Mouse (Mus musculus): ENCODE data around the gene Slc30a9. TPM values are rescaled to one million over a fixed set of nuclear protein-coding genes. Genes with fewer than 3 reads are reported as not detected.
A peak's percentile ranks its signal among the peaks of the same experiment; 100 is the strongest.

The Slc30a9 gene
- polyA plus RNA-seq, 1 experiment from 2014 or later = 173 TPM

DNA sequence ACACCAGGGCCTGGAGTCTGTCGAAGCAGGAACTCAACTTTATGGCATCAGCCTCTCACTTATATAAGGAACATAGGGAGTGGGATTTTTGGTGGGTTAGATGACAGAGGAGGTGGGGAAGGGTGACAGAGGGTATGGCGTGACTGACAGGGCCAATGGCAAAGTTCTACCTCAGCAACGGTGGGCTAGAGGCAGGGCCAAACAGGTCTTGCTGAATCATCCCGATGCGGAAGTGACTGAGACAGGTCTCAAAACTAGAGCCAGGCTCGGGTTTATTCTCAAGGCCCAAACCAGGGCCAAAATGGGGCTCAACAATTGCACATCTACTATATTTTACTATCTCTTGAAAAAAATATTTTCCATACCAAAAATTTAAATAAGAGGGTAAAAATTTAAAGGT lies 34.1 kb downstream of the Slc30a9 start:
- no peak overlapping the region for H3K27ac ChIP-seq (replicated peaks)
- 94% methylated on average over 6 of the region's 6 CpGs for WGBS
- ATAC-seq (ENCODE audit: low read depth) = no peak
- no peaks in the 10 kb centered on the region for H3K4me1 ChIP-seq (replicated peaks)
- peaks cover 61% of the 10 kb centered on the region for H3K36me3 ChIP-seq
- H3K9me3 ChIP-seq = no peaks in the 10 kb centered on the region
- no peak overlapping the region for H3K4me2 ChIP-seq
- no peaks in the 10 kb centered on the region for H3K27me3 ChIP-seq
- no peak overlapping the region for H3K9ac ChIP-seq
- H3K4me3 ChIP-seq = no peak overlapping the region

DNA sequence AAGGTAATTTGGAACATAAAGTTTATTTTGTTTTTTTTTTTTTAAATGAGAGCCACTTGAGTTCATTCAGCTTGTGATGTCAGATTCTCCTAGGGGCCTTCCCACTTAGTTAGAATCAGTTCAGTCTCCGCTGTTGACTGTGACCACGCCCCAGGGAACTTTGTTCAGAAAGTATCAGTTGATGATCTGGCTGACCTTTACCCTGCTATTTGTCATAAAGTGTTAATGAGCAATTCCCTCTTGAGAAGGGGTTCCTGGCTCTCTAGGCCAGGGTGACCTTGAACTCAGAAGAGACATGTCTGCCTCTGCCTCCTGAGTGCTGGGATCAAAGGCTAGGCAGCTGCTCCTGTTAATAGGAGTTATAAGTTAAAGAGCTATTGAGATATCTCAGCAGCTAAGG lies 40.3 kb downstream of the Slc30a9 start:
- no peak overlapping the region for H3K27ac ChIP-seq (replicated peaks)
- H3K36me3 ChIP-seq = peaks cover 90% of the 10 kb centered on the region
- ATAC-seq (ENCODE audit: low read depth) = no peak
- H3K4me3 ChIP-seq = no peak overlapping the region
- 89% methylated on average over 2 of the region's 2 CpGs for WGBS
- no peaks in the 10 kb centered on the region for H3K4me1 ChIP-seq (replicated peaks)
- no peaks in the 10 kb centered on the region for H3K9me3 ChIP-seq
- H3K27me3 ChIP-seq = no peaks in the 10 kb centered on the region
- no peak overlapping the region for H3K9ac ChIP-seq
- no peak overlapping the region for H3K4me2 ChIP-seq

- Histone ChIP-seq H3K4me2 (no peak overlapping the region), H3K4me3 (no peak overlapping the region), H3K27ac (replicated peaks) (no peak overlapping the region), H3K27me3 (no peaks in the 10 kb centered on the region), H3K4me1 (replicated peaks) (no peaks in the 10 kb centered on the region), H3K36me3 (peaks cover 88% of the 10 kb centered on the region), H3K9me3 (no peaks in the 10 kb centered on the region), H3K9ac (no peak overlapping the region)
- WGBS = 82% methylated on average over 10 of the region's 10 CpGs
- ATAC-seq (ENCODE audit: low read depth) = no peak
Observed at GRCm38 (mm10) chr5:67348949-67349348, 42.2 kb downstream of the Slc30a9 start.

DNA sequence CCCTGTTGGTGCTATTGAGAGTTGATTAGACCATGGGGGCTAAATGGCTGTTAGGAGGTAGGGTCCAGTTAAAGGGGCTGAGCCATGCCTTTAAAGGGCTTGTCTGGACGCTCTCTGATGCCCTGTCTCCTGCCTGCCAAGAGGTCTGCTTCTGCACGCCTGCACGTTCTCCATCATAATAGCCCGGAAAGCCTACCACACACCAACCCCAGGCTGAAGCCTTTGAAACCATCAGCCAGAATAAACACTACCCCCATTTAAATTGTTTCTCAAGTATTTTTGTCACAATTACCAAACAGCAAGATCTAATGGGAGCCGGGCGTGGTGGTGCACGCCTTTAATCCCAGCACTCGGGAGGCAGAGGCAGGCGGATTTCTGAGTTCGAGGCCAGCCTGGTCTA lies 55.6 kb downstream of the Slc30a9 start:
- H3K4me1 ChIP-seq (replicated peaks) = no peaks in the 10 kb centered on the region
- no peaks in the 10 kb centered on the region for H3K9me3 ChIP-seq
- no peak overlapping the region for H3K9ac ChIP-seq
- no peak overlapping the region for H3K27ac ChIP-seq (replicated peaks)
- no peak for ATAC-seq (ENCODE audit: low read depth)
- H3K4me2 ChIP-seq = no peak overlapping the region
- no peaks in the 10 kb centered on the region for H3K36me3 ChIP-seq
- H3K4me3 ChIP-seq = no peak overlapping the region
- no peaks in the 10 kb centered on the region for H3K27me3 ChIP-seq
- 93% methylated on average over 10 of the region's 10 CpGs for WGBS

- H3K4me2 ChIP-seq = no peak overlapping the region
- no peak overlapping the region for H3K27ac ChIP-seq (replicated peaks)
- no peak overlapping the region for H3K9ac ChIP-seq
- H3K36me3 ChIP-seq = no peaks in the 10 kb centered on the region
- H3K4me3 ChIP-seq = no peak overlapping the region
- no peak for ATAC-seq (ENCODE audit: low read depth)
- 81% methylated on average over 2 of the region's 2 CpGs for WGBS
- H3K9me3 ChIP-seq = no peaks in the 10 kb centered on the region
- H3K27me3 ChIP-seq = no peaks in the 10 kb centered on the region
- H3K4me1 ChIP-seq (replicated peaks) = no peaks in the 10 kb centered on the region
Observed at GRCm38 (mm10) chr5:67362931-67363330, 56.2 kb downstream of the Slc30a9 start.

- 76% methylated on average over 8 of the region's 8 CpGs for WGBS
- H3K36me3 ChIP-seq = no peaks in the 10 kb centered on the region
- no peak overlapping the region for H3K4me2 ChIP-seq
Observed at GRCm38 (mm10) chr5:67377044-67377621, 70.4 kb downstream of the Slc30a9 start.

DNA sequence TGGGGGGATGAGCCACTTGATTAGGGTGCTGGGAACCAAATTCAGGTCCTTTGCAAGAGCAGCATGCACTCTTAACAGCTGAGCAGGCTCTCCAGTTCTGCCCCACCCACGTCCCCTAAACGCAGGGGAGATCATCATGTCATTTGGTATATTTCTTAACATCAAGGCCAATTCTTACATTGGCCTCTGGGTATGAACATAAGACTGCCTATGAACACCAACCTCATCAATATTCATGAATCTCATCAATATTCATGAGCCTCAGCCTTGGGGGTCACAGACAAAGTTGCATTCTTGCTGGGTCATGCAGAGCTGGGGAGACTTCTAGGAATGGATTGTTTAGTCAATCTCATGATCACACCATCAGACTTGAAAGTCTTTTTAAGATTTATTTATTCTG lies 74.9 kb downstream of the Slc30a9 start:
- ATAC-seq (ENCODE audit: low read depth) = no peak
- H3K4me3 ChIP-seq = no peak overlapping the region
- H3K36me3 ChIP-seq = no peaks in the 10 kb centered on the region
- H3K9ac ChIP-seq = no peak overlapping the region
- H3K9me3 ChIP-seq = no peaks in the 10 kb centered on the region
- no peak overlapping the region for H3K4me2 ChIP-seq
- H3K4me1 ChIP-seq (replicated peaks) = no peaks in the 10 kb centered on the region
- H3K27ac ChIP-seq (replicated peaks) = no peak overlapping the region
- 64% methylated on average over 2 of the region's 2 CpGs for WGBS
- no peaks in the 10 kb centered on the region for H3K27me3 ChIP-seq

More at GRCm38 (mm10) chr5:67377044-67377621, 70.4 kb downstream of the Slc30a9 start:
- no peak for ATAC-seq (ENCODE audit: low read depth)
- Histone ChIP-seq H3K27ac (replicated peaks) (no peak overlapping the region), H3K9me3 (no peaks in the 10 kb centered on the region), H3K9ac (no peak overlapping the region), H3K27me3 (no peaks in the 10 kb centered on the region), H3K4me3 (no peak overlapping the region), H3K4me1 (replicated peaks) (no peaks in the 10 kb centered on the region)

- WGBS = 92% methylated on average over 7 of the region's 7 CpGs
- H3K27ac ChIP-seq (replicated peaks) = no peak overlapping the region
- ATAC-seq (ENCODE audit: low read depth) = no peak
Observed at GRCm38 (mm10) chr5:67382556-67382955, 75.8 kb downstream of the Slc30a9 start.

DNA sequence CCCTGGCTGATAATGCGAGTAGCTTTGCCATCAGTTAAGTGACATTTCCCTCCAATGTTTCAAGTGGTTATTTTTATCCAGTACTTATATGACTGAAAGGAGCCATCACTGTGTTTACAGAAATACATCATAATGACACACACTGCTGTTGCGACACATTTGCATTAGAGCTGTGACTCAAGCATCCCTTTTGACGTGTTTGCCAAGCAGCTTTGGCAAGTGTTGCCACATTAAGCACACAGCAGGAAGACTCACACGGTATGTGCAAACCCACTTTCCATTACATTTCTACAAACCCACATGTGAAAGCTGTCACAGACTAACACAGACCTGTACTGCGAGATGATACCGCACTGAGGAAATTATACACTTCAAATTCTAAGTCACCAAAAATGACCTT lies 87.2 kb downstream of the Slc30a9 start:
- Histone ChIP-seq H3K4me2 (no peak overlapping the region), H3K36me3 (peaks cover 26% of the 10 kb centered on the region), H3K4me1 (replicated peaks) (no peaks in the 10 kb centered on the region), H3K27ac (replicated peaks) (no peak overlapping the region), H3K9me3 (no peaks in the 10 kb centered on the region), H3K9ac (no peak overlapping the region), H3K27me3 (no peaks in the 10 kb centered on the region), H3K4me3 (no peak overlapping the region)
- 81% methylated on average over 6 of the region's 6 CpGs for WGBS
- no peak for ATAC-seq (ENCODE audit: low read depth)

More at GRCm38 (mm10) chr5:67382556-67382955, 75.8 kb downstream of the Slc30a9 start:
- Histone ChIP-seq H3K4me2 (no peak overlapping the region), H3K4me3 (no peak overlapping the region), H3K27me3 (no peaks in the 10 kb centered on the region), H3K4me1 (replicated peaks) (no peaks in the 10 kb centered on the region), H3K36me3 (no peaks in the 10 kb centered on the region), H3K9ac (no peak overlapping the region), H3K9me3 (no peaks in the 10 kb centered on the region)

GRCm38 (mm10) chr5:67395211-67395851 lies 88.6 kb downstream of the Slc30a9 start:
- ATAC-seq (ENCODE audit: low read depth) = no peak
- WGBS = 91% methylated on average over 11 of the region's 11 CpGs
- H3K9me3 ChIP-seq = no peaks in the 10 kb centered on the region
- H3K27me3 ChIP-seq = no peaks in the 10 kb centered on the region
- peaks cover 8% of the 10 kb centered on the region for H3K4me1 ChIP-seq (replicated peaks)
- H3K36me3 ChIP-seq = peaks cover 30% of the 10 kb centered on the region
- no peak overlapping the region for H3K4me2 ChIP-seq
- H3K4me3 ChIP-seq = no peak overlapping the region
- H3K9ac ChIP-seq = no peak overlapping the region
- no peak overlapping the region for H3K27ac ChIP-seq (replicated peaks)

- Histone ChIP-seq H3K4me2 (no peak overlapping the region), H3K4me1 (replicated peaks) (peaks cover 24% of the 10 kb centered on the region), H3K9me3 (no peaks in the 10 kb centered on the region), H3K36me3 (peaks cover 30% of the 10 kb centered on the region), H3K27ac (replicated peaks) (no peak overlapping the region), H3K27me3 (no peaks in the 10 kb centered on the region), H3K9ac (no peak overlapping the region), H3K4me3 (no peak overlapping the region)
- 85% methylated on average over 14 of the region's 14 CpGs for WGBS
- no peak for ATAC-seq (ENCODE audit: low read depth)
Observed at GRCm38 (mm10) chr5:67397186-67397585, 90.4 kb downstream of the Slc30a9 start.

DNA sequence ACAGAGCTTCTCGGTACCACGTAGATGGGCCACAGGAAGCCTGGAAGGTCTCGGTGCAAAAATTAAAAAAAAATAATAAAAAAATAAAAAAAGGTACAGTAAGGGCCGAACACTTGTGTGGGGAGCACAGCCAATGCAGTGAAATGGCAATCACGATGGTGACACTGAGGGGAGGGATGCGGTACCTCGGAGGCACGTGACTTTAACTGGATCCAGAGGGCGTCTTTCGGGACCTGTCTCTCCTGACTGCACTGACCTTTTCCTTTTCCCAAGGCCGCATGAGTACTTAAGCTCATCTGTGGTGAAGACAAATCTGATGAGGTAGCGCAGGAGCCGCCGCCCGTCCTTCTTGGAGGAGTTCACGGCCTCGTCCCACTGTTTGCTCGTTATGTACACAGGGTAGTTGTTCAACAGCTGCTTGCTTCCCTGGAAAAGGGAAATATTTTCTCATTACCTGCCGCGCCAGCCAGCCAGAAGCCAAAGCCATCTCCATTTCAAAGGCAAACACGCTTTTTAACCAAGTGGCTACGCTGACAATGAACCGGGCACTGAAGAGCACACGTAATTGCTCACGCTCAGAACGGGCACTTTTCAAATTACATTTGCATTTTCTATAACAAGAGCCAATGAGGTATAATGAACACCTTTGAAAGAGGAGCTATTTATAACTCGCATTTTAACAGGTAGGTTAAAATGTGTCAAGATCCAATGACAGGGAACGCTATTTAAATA lies 93.3 kb downstream of the Slc30a9 start:
- no peak for ATAC-seq (ENCODE audit: low read depth)
- Histone ChIP-seq H3K27ac (replicated peaks) (no peak overlapping the region), H3K36me3 (peaks cover 43% of the 10 kb centered on the region), H3K4me2 (peak overlapping the region; percentile 9; the same call in 1 of the 2 replicates), H3K4me1 (replicated peaks) (peaks cover 24% of the 10 kb centered on the region), H3K9me3 (no peaks in the 10 kb centered on the region), H3K9ac (no peak overlapping the region), H3K4me3 (no peak overlapping the region), H3K27me3 (0 out of 2 replicates have a peak, but pooled peaks cover 4% of the 10 kb centered on the region)
- WGBS = 64% methylated on average over 28 of the region's 28 CpGs
